Mouse (Mus musculus): Measurements from ENCODE around the gene Aebp2.

Aebp2 gene

DNA sequence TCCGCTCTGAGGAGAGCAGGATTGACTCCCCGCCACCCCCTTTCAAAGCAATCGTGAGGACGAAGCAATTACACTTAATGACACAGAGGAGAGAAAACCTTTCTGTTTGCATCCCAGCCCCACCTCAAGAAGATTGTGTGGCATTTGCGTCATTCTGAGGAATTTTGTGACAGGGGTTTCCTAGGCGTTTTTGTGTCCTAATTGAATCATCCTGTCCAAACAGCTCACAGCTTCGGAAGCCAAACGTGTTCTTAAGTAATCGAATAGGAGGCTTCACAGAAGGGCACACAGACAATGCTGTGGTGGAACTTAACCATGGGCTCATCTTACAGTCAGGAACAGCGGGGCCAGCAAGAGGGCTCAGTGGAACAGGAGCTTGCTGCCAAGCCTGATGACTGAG lies 15.9 kb upstream of the Aebp2 start:
- DNase-seq (ENCODE audit: low spot score in 2 of 2): no peak

DNA sequence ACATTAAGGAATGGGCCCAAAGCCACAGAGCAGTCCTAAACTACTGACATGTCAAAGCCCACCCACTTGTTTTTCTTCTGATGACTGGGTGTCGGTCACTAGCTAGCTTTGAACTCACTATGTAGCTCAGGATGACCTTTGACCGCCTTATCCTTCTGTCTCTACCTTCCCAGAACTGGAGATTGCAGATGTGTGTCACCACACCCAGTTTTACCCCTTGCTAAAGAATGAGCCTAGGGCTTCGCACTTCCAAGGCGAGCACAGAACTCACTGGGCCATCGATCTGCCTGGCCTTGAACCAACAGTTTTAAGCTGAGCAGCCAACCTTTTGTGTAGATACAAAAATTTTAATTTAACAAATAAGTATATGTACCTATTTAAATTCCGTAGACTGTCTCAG lies 13.8 kb upstream of the Aebp2 start:
- no peak for DNase-seq (ENCODE audit: low spot score in 2 of 2)

DNA sequence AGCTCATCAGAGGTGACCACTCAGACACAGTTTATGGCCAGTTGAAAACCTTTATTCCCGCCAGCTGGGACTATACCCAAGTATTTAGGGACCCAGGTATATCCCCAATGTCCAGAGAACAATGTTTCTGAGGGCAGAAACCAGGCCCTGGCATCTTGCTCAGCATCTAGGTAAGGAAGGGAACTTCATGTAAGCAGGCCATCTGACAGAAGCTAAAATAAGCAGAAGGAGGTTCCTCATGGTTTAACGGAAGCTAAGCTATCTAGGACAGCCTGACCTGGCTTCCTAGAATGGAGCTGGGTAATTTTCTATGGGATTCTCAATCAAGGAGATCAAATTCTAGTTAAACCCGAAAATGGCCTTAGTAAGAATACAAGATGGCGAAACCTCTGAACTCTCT lies 12.9 kb upstream of the Aebp2 start:
- no peak for DNase-seq (ENCODE audit: low spot score in 2 of 2)

DNA sequence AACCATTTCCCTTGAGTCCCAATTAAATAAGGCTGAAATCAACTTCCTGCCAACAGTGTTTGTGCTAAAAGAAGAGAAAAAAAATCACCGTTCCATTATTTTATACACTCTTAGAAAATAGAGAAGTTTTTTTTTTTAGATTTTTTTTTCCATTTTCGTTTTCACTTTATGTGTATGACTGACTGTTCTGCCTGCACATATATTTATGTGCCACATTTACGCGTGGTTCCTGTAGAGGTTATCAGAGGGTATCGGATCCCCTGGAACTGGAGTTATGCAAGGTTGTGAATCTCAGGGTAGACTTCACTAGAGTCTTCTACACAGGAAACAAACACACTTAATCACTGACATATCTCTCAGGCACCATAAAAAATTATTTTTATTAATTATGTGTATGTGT lies 12.3 kb upstream of the Aebp2 start:
- no peak for DNase-seq (ENCODE audit: low spot score in 2 of 2)

DNA sequence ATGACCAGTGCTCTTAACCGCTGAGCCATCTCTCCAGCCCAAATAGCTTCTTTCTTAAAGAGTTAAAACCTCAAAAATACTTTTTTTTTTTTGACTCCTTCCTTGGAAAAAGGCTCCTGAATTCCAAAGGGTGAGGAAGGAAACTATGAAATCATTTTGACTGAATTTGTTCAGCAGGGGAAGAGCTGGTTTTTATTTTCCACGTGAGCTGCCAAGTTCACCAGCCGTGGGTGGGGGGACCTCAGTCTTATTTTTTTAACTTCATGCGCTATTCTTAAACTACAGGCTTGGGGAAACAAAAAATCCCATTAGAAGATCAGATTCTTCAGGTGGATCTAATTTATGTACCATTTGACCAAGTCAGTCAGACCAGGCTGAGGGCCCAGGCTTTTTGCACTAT lies 11.2 kb upstream of the Aebp2 start:
- no peak for DNase-seq (ENCODE audit: low spot score in 2 of 2)

DNA sequence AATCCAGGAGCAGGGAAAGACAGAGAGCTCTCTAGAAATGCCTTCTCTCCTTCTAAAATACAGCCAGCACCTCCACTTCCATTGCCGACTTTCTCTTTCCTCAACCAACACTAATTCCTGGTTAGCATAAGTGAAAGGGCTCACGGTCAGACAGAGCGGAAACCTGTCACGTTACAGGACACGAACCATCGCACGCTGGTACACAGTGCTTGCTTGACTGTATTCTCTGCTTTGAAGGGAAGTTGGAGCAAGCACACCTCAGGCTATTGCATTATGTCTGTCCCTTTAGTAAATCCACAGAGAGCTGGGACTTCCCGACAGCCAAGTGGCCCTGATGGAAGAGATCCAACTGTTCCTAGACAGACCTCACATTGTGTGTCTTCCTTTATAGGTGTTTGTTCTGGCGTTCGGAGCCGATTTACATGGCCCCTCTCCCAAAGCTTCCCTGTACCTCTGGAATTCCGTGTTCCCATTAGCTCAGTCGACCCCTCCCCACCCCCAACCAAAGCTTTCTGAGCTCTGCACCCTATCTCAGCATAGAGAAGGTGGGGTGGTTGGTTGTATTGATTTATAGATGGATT lies 10.5 kb upstream of the Aebp2 start:
- no peak for DNase-seq (ENCODE audit: low spot score in 2 of 2)

DNA sequence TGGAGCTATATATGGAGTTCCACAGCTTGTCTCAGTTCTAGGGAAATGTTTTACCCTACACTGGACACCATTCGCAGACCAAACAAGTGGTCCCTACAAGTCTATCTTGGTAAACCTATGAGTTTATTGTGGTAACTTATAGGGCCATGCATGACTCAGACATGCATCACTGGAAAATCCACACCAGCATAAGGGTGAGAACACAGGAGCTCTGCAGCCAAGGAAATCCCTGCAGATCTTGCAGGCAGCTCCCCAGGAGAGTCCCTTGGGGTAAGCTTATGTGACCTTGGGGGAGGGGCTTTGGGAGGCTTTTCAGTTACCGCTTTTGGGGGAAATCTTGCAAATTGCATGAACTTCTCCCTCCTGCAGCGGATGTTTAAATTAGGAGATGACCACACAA lies 8.6 kb upstream of the Aebp2 start:
- no peak for DNase-seq (ENCODE audit: low spot score in 2 of 2)

DNA sequence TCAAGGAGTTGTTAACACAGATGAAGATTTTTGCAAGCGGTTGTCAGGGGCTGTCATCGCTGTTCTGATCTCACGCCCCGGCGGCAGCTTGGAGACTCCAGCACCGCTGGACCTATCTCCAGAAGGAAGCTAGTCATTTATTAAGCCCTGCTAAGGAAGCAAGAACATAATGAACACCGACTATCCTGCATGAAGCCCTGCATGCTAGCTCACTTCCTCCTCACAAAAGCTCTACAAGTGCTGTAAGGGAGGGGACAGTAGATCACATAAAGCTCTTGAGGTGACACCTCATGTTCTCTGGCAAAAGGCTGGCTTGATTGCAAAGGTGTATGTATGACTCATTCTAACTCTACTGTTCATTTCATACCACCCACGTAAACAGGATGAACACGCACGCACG lies 7.8 kb upstream of the Aebp2 start:
- no peak for DNase-seq (ENCODE audit: low spot score in 2 of 2)

DNA sequence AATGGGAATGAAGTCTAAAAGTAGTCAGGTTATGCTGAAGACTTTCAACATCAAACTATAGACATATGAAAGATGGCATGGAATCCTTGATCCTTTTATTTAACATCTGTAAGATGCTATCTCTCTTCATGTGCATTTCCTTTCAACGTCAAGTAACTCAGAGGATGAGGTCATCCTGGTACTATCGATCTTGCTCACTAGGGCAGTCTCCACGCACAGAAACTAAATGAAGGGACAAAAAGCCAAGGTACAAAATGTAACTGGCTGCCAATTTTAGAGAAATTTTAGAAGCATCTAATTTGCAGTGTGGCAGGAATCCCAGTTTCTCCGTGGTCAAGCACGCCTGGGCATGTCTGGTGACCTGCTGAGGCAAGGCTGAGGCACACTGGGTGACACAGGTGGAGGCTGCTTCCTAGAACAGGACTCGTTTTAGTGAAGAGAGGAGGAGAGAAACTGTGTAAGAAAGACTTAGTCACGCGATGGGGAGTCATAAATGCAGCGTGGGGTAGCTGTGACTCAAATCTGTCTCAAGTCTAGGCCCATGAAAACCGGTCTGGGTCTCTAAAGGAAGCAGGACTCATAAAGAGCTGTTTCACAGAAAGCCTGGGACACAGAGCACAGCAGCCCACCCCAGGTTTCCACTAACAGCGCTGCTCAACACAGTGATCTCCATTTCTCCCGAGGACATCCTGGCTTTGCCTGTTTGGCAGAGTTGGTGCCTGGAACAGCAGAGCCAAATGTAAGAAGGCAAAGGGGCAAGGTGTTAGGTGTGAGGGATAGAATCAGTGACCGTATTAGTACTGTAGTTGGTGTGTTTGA lies 1.7 kb upstream of the Aebp2 start:
- DNase-seq (ENCODE audit: low spot score in 2 of 2): peak; percentile 69 to 78

DNA sequence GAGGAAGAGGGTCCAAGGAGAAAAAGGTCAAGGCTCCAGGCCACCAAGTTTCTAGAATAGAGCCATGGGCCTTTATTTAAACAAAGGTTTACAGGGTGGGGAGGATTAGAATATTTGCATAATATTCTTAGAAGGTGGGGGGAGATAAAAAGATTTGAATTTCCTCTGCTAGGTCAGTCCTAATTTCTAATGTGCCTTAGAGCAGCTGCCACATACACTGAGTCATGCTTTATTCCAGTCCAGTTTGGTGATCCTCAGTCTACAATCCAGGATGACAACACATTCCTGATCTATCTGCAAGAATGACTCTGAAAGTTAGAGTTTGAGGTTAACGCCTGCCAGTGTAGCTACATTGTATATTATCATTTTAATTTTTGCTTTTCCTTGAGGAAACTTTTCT lies 841 bp upstream of the Aebp2 start:
- DNase-seq (ENCODE audit: low spot score in 2 of 2): no peak

DNA sequence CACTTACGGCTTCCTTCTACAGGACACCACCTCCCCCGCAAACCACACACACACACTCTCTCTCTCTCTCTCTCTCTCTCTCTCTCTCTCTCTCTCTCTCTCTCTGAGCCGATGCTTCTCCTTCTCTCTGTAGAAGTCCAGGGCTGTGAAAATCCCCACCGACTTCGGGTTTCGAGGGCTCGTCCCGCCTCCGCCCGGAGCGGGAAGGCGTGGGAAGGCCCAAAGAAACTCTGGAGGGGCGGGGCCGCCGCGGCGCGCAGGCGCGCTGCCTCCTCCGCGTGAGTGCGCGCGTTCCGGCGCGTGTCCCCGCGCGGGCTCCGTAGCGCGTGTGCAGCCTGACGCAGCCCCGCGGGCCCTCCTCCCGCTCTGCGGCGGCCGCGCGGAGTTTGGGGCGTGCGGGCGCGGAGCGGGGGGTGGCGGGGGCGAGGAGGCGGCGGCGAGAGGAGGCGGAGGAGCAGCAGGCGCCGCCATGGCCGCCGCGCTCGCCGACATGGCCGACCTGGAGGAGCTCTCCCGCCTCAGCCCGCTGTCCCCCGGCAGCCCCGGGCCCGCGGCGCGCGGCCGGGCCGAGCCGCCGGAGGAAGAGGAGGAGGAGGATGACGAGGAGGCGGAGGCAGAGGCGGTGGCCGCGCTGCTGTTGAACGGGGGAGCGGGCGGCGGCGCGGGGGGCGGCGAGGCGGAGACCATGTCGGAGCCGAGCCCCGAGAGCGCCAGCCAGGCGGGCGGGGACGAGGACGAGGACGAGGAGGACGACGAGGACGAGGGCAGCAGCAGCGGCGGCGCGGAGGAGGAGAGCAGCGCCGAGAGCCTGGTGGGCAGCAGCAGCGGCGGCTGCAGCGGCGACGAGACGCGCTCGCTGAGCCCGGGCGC lies 998 bp downstream of the Aebp2 start:
- DNase-seq (ENCODE audit: low spot score in 2 of 2): peak; percentile 90 to 91

DNA sequence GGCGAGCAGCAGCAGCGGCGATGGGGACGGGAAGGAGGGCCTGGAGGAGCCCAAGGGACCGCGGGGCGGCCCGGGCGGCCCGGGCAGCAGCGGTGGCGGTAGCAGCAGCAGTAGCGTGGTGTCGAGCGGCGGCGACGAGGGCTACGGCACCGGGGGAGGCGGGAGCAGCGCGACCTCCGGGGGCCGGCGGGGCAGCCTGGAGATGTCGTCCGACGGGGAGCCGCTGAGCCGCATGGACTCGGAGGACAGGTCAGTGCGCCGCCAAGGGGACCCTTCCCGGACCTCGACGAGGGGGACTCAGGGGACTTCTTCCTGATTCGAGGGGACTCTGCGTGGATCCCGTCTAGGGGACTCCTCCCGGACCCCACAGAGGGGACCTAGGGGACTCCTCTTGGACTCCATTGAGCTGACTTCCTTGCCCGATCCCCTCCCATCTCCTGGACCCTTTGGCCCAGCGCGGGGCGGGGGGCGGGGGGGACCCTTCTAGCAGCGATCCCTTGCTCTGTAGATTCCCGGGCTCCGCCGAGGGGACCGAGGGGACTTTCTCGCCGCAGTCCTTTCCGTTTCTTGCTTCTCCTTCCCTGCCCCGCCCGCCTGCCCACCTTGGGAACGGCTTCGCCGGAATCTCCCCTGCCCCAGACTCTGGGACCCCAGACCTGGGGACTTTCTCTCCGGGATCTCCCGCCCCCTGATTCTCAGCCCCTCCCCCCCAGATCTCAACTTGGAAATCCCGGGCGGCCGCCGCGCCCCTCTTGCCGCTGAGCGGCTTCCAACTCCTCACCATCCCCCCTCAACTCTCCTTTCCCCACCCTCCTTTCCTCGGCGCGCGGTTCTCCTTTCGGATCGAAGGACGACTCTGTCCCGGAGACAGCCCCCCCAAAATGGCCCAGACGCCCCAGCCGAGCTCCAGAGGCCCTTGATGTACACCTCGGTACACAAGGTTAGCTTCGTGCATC lies 1.9 kb downstream of the Aebp2 start:
- peak; percentile 29 to 48 for DNase-seq (ENCODE audit: low spot score in 2 of 2)

DNA sequence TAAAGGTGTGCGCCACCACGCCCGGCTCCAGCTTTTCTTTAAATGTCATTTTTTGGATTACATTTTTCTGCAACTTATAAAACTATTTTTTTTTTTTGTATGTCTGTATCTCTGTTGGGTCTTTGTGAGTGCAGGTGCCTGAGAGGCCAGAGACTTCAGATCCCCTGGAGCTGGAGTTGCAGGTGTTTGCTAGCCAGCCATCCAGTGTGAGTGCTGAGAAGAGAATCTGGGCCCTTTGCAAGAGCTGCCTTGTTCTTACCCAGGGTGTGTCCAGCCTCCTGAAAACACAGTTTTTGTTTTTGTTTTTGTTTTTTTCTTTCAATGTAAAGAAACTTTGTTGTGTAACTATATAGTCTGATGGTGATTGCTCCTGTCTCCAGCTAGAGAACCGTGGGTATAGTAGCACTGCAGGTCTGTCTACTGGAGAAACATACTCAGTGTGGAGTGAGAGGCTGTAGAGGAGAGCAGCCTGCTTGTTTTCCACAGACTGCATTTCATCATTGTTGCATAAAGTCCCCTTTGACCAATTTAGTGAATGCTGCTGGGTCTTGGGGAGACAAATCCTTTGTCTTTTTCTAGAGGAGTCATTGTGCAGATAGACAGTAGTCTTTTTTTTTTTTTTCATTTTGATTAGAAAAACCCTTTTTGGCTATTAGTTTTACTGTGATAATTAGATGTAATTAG lies 6.9 kb downstream of the Aebp2 start:
- DNase-seq (ENCODE audit: low spot score in 2 of 2): no peak

DNA sequence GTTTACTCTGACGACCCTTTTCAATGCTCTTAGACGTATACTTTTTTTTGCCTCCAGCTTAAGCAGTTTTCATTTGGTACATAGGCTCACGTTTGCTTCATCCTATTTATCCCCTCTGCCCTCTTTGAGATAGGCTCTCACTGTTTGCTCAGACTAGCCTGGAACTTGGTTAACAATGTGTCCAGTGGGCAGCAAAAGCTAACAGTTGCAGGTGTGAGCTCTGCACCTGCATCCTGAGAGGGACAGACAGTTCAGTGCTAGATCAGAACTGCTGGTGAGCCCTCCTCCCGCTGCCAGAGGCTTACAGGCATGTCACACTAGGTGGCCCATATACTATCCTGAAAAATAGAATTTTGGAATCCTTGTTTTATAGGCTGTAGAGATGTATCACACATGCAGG lies 7.8 kb downstream of the Aebp2 start:
- DNase-seq (ENCODE audit: low spot score in 2 of 2): no peak

DNA sequence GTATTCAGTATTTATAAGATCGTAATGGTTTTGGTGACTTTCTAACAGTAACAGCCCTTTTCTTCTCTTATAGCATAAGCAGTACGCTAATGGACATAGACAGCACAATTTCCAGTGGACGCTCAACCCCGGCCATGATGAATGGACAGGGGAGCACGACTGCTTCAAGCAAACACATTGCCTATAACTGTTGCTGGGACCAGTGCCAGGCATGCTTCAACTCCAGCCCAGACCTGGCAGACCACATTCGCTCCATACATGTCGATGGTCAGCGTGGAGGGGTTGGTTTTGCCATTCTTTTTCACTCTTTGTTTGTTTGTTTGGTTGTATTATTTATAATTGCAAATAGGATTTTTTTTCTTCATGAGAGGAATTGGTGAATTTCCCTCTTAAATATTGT lies 11.2 kb downstream of the Aebp2 start:
- no peak for DNase-seq (ENCODE audit: low spot score in 2 of 2)

DNA sequence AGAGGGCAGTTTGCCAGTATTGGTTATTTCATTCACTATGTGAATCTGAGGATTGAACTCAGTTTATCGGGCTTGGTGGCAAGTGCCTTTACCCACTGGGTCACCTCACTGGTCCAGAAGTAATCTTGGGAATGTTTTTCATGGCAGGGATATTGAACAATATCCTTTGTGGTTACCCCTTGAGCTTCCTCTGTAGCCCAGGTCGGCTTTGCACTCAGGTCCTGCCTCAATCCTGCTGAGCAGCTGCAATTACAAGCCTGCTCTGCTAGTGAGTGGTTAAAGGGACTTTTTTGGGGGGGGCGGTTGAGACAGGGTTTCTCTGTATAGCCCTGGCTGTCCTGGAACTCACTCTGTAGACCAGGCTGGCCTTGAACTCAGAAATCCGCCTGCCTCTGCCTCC lies 13.8 kb downstream of the Aebp2 start:
- DNase-seq (ENCODE audit: low spot score in 2 of 2): no peak

DNA sequence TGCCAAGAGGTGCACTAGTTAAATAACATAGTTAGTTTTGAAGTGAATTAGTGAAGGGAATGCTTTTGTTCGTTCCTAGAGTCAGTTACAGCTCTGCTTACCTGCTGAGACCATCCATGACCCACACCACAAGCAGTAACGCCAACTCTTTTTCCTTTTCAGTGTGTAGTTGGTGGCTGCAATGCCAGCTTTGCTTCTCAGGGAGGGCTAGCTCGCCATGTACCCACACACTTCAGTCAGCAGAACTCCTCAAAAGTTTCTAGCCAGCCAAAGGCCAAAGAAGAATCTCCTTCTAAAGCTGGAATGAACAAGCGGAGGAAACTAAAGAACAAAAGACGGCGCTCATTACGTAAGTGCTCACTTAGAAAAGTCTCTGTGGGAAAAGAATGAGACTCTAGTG lies 19.5 kb downstream of the Aebp2 start:
- DNase-seq (ENCODE audit: low spot score in 2 of 2): no peak

DNA sequence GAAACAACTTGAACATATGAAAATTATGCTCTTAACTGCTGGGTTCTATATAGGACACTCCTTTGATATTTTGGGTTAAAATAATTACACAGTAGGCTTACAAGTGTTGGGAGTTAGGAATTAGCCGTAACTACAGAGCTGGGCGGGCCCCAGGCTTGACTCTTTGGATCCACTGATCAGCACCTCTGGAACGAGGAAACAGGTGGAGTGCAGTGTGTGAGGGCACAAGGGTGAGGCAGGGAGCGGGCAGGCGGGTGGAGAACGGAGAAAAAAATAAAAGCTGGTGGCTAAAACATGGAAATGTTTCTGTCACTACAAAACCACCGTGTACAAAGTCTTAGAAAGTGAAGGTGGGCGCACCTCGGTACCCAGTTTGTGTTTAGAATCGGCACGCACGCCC lies 20.2 kb downstream of the Aebp2 start:
- peak in 1 of 2 experiments; percentile 19 for DNase-seq (ENCODE audit: low spot score in 2 of 2)

DNA sequence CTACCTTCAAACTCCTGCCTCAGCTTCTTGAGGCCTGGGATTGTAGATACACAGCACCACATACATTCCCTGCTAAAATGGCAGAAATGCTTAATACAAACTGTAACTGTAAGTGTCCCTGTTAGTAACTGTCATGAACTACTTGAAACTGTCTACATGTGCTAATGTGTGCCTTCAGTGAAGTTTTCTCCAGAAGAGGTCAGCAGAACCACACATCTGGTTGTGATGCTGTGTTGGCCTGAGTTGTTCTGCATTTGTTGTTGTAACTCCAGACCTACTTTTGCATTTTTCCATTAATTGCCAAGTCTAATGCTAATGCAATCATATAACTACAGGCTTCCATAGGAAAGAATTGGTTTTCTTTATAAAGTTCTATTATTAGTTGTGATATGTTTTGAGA lies 23.5 kb downstream of the Aebp2 start:
- no peak for DNase-seq (ENCODE audit: low spot score in 2 of 2)

DNA sequence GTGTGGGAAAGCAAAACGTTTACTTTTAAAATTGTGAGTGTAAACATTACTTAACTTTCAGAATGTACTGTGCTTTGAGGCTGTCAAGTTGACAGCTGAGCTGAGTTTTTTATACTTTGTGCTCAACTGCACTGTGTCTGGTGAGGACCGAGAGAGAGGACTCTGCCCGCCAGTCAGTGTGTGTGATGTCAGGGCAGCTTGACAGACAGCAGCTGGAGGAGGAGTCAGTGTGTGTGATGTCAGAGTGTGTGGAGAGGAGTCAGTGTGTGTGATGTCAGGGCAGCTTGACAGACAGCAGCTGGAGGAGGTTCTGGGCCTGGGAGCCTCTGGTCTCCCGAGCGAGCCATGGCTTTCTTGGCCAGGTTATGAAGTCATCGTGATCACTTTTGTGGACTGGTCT lies 24.4 kb downstream of the Aebp2 start:
- no peak for DNase-seq (ENCODE audit: low spot score in 2 of 2)

DNA sequence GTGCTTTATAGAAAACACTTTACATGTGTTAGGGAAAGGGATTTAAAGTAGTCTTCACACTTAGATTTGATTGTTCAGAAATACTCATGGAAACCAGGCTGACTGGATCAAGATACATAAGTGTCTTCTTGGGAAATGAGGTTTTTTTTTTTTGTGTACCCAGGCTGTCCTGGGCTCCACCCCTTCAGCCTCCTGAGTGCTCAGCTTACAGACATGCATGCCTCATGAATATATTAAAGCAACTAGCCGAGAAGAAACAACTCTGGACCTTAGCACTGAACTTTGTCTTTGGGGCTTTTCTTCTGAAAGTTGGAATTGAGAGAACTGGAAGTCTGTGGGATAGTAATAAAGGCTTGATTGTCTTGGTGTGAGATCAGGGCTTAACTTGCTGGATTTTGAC lies 27.3 kb downstream of the Aebp2 start:
- DNase-seq (ENCODE audit: low spot score in 2 of 2): no peak
